Mouse (Mus musculus) lung, postnatal 4 days (tissue): ENCODE results near the gene Gm14862.
A peak's percentile ranks its signal among the peaks of the same experiment; 100 is the strongest.
"Not testable (repeated sequence)": the region's sequence is repeated elsewhere in the genome, so short reads cannot be mapped to it uniquely, and the experiment has no call there.

ENCODE experiments used
- DNase-seq, 2 experiments: peaks; one replicate each; pipeline ENCODE4 v3.0.0; 2021

The Gm14862 gene

DNA sequence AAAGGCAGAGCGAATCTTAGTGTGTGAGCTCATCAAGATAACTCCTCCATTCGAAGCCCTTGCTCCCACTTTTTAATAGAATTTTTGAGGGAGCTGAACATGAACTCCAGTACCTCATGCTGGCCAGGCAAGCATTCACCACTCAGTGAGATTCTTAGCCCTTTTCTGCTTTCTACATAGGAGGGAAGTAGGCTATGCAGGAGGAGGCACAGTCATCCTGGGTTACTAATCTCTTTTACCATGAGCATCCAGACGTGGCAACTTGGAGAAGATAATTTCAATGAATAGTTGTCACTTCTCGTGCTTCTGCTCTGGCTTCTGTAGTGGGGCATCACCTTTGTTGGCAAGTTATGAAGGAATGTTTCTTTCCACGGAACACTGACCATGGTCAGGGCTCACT, at the start of gene Gm14862:
Gm14862 (minus strand) TSS at position 134 of the 400 bp plus-strand sequence.
- no peak for DNase-seq

DNA sequence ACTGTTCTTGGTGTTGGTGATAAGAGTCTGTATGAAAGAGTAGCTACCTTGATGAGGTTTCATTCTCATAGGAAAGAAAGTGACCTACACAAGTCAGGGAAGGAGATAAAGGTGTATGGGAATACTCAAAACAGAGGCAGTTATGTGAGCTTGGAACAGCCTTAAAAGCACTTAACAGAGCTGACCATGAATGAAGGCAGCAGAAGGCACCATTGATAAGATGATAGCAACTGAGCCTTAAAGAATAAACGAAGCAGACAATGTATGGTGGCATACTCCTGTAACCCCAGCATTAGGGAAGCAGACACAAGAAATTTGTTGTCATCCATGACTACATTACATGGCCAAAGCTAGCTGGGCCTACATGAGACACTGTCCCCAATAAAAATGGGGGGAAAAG, 46.8 kb upstream of the Gm14862 start:
- DNase-seq: no peak

DNA sequence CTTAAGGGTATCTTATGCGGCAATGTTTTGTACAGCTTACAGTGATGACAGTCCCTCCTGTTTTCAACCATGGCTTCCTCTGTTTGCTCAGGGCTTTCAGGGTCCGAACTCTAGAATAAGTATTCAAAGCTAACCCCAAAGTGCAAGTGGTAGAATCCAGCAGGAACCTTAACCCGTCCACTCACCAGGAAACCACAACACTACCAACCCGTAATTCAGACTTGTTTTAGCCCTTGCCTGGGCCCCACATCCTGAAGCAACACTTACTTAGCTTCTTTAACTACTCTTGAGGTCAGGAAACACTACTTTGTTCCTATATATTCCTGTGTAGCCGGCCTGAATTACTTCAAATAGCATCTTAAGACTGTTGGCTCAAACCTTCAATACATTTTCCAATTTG, 46.1 kb upstream of the Gm14862 start:
- DNase-seq: no peak

DNA sequence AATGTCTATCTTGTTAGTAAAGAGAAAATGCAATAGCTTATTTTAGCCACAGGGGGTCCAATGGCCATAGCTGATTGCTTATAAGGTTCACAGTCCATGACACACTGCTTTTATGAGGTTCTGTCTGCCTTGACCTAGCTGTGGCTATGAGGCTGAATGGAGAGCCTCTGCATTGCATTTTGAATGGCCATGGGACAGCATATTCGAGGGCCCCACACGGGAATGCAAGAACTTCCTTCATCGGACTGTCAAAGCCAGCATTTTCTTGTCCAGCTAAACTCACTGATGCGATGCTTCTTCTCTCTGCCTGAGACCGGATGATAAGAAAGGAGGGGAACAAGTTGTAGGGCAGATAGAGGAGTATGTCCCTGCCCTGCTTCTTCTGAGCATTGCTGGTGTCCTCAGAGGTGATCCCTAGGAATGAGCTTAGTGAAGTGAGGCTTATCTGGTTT, 41.7 kb upstream of the Gm14862 start:
- DNase-seq: no peak

DNA sequence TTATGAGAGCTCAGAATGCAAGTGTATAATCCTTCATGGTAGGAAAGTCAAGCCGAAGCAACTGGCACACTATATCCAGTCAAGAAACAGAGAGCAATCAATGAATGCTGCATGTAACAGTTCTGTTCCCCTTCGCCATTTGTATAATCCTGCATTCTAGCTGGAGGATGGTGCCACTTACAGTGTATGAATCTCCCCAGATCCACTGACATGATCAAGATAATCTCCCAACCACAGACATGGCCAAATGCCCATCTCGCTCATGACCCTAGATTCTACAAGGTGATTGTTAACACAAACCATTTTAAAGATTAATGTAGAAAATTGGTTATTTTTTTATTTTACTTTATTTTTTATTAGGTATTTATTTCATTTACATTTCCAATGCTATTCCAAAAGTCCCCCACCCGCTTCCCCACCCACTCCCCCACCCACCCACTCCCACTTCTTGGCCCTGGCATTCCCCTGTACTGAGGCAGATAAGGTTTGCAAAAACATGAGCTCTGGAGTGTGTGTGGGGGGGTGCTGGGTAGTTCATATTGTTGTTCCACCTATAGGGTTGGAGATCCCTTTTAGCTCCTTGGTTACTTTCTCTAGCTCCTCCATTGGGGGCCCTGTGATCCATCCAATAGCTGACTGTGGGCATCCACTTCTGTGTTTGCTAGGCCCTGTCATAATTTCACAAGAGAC, 36.6 kb upstream of the Gm14862 start:
- DNase-seq: not testable (repeated sequence)

DNA sequence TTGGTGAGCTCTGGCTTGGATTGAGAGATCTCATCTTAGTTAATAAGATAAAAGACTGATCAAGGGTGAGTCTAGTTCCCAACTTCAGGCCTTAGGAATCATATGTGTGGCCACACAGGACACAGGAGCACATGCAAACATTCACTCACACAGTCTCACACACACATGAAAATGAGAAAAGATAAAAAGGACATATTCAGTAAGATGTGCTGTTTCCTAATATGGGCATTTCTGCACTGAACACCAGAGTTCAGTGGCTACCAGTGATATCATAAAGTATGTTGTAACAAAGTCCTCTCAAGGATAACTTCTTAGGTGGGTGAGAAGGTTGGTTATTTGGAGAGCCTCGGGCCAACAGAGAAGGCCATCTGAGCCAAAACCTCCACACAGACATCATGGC, 26.8 kb upstream of the Gm14862 start, which contains the start of gene H2al1m:
H2al1m (plus strand) TSS at position 301 of the 400 bp plus-strand sequence.
- not testable (repeated sequence) for DNase-seq

DNA sequence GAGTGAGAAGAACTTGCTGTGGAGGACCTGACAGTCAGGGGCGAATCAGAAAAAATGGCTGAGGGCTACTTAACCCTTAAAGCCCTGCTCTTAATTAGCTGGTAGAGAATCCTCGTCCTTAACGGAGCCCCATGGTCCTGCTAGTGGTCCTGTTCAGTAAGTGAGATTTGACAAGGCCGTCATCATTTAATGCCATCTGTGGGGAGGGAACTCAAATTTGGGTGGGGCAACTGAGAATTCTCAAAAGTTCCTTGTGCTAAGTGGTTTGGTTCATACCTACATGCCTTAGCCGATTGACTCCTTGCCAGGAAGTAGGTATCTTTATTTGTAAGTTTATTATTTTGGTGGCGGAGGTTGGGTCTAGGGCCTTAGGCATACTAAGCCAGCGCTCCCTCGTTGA, 17.6 kb upstream of the Gm14862 start:
- DNase-seq: no peak

DNA sequence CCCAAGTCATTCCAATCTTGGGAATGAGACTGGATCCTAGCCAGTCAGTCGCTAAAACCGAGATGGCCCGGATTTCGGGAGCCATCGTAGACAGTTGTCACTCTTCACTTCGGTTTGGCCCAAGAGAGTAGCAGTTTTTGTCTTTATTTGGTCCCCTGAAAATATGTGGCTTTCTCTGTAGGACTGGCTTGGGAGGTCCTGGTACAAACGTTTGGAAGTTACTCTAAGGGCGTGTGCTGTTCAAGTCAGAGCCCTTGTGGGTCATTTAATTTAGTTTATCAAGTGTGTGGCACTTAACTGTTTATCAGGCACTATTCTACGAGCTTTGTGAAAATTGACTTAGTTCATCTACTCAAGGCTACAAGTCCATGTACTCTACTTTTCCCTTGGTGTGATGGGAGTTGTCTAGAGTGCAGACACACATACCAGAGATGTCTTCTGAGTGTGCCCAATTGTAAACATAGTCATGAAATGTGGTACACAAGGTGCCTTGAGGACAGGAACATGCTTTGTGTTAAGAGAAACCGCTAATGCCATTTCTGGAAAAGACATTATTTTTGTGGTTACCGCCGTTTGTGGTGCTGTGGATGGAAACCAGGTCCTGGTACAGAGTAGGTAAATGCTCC, 16.8 kb upstream of the Gm14862 start:
- DNase-seq: no peak

DNA sequence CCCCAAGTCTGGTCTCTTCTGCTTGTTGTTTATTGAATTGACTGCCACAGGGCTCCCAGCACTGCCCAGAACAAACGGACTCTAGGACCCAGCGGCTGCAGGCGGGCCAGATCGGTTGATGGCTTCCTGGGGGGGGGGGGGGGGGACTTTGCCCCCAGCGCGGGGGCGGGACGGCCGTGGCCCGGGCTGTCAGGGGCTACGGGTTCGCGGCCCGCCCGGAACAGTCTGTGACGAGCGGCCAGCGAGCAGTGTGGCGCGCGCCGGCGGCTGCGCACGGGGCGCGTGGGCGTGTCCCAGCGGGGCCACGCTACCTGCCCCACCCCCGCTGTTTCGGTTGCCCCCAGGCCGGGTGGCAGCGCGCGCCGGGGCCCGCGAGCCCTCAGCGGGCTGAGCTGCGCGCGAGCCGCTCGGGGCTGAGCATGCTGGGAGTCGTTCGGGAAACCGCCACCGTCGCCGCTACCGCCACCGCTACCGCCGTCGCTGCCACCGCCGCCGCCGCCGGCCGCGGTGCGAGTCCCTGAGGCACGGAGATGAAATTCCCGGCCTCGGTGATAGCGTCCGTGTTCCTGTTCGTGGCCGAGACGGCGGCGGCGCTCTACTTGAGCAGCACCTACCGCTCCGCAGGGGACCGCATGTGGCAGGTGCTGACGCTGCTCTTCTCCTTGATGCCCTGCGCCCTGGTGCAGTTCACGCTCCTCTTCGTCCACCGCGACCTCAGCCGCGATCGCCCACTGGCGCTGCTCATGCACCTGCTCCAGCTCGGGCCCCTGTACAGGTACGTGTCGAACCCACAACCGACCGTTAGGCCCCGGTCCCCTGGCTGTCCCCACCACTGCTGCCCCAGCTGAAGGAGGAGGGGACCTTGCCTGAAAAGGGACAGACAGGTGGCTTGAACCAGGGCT, 16.0 kb upstream of the Gm14862 start, which contains the start of gene Xk:
Xk (plus strand) TSS at position 297 of the 902 bp plus-strand sequence.
- DNase-seq: peak; percentile 58 to 75

DNA sequence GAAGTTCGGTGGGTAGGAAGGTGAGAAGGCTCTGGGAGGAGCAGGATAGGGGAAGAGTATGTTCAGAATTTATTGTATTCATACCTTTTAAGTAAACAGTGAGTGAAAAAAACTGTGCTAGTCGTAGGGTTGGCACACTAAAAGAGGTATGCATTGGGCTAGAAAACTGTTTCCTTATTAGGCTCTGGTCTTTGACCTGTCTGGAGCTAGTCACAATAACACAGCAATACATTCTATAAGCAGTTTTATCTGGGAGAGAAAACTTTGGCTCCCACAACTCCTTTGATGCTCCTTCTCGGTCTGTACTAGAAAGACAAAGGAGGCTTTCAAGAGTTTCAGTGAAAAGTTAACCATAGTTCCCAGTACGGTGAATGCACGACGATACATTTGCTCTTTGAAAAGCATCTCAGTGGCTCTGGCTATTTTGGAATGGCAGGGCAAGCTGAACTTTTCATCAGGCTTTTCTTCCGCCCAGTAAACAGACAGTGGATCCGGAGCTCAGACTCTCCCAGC, 15.3 kb upstream of the Gm14862 start:
- no peak for DNase-seq

DNA sequence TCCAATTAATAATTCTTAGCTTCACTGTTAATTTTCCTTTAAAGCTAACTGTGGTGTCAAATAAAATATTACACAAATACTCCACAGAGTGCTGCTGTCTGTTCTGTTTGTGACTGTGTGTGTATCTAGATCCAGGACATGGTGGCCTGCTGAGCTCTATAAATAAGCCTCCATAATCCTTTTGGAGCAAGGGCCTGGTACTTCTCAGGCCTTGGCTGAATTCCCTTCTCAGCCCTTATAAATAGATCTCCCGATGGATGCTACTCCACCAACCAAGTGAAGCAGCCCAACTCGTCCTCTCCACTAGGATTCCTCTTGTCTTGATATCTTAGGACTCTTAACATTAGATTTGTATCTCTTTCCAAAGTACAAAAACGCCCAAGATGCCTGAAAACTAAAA, 14.4 kb upstream of the Gm14862 start:
- DNase-seq: no peak

DNA sequence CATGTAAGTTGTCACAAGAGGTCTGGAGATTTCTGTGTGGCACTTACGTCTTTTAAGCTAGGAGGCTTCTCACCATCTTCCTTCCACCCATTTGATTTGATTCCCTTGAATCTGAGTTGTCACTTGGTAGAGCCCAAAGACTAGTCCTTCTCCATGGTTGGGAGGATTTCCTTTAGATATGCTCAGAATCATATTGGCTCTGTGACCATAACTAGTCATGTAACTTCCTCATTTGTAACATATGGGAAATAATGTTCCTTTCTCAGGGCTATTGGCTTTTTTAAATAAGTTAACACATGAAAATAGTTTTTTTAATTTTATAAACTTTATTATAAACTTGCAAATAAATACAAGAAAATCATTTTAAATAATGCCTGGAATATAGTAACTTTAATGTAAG, 2.6 kb upstream of the Gm14862 start:
- DNase-seq: no peak

DNA sequence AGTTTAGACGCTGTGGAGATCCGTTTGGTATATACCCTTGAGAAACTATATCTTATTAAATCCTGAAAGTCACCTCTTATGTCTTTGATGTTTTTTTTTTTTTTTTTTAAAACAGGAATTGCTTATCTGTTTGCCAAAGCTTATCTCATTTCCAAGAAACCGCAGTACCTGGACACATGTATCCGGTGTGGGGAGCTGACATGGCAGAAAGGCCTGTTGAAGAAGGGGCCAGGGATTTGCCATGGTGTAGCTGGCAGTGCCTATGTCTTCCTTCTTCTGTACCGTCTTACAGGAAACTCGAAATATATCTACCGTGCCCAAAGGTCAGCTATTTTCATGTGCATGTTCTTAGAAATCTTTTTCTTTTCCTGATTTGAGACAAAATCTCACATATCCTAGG, 1.1 kb upstream of the Gm14862 start:
- DNase-seq: no peak

DNA sequence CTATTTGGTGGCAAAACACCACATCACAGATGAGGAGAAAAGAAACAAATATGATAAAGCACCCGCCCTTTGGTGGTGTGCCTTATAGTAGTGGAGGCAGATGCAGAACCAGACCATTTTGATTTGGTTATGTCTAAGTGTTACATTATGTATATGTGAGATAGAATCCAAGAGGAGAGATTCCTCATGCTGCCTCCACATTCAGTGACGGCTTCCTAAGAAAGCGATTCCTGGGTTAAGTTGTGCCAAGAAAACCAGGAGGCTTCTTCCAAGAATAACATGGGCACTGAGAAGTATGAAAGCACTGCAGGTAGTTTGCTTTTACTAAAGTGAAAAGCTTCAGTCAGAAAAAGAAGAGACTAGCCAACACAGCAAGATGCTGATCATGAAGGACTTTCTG, 1.8 kb downstream of the Gm14862 start:
- DNase-seq: no peak

DNA sequence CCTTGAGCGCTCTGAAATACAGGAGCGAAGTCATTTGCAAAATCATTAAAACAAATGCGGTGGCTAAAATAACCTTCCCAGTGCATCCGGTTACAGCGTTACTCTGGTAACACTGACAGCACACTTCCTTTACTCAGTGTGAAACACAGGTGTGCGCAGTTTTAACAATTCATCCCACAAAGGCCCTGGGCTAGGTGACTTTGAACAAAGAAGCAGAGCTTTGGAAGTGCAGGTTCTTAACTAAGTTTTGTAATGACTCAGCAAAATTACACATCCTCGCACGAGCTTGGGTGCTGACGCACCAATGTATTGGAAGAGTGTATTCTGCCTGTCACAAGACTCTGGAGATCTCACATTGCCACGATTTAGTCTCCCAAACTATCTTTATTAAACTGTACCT, 2.7 kb downstream of the Gm14862 start:
- no peak for DNase-seq

DNA sequence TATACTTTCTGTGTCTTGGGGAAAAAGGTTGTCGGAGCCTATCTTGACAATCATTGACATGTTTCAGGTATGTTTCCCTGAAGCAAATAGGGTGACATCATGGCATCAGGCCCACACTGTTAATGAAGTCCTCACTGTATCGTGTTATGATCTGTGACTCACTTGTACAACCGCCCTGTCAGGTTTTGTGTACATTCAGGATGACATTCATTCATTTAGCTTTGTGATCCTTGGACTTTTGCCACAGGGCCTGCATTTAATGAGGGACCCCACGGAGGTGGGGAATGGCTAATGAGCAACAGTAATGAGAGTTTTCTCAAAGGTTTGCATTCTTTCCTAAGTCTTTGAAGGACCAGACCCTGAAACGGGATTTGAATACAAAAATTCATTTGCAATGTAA, 7.8 kb downstream of the Gm14862 start:
- no peak for DNase-seq

DNA sequence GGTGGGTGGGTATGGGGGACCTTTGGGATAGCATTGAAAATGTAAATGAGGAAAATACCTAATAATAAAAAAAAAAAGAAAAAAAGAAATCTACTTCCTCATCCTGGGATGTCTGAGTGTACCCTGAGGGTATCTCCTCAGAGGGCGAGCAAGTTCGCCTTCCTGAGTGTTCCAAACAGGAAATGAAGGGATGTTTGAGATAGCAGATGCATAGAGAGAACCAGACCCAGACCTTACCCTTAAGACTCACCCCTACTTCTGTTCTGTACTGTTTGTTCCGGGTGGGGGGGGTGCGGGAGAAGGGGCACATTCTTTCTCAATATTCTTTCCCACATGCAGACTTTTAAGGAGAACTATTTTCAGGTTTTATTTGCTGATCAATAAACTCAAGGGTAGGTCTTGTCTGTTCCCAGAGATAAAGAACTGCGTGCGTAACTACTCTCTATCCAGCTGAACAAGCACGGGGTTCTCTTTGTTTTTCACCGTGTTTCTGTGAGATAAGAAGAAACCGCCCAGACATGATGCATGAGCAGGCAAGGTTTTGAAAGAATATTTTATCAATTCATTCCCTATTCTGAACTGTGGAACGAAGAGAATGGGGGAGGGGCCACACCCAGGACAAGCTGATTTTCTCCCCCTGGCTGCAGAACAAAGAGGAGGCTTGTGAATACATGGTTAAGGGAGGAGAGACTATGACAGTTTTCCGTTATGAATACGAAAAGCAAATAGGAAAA, 11.9 kb downstream of the Gm14862 start:
- no peak for DNase-seq

DNA sequence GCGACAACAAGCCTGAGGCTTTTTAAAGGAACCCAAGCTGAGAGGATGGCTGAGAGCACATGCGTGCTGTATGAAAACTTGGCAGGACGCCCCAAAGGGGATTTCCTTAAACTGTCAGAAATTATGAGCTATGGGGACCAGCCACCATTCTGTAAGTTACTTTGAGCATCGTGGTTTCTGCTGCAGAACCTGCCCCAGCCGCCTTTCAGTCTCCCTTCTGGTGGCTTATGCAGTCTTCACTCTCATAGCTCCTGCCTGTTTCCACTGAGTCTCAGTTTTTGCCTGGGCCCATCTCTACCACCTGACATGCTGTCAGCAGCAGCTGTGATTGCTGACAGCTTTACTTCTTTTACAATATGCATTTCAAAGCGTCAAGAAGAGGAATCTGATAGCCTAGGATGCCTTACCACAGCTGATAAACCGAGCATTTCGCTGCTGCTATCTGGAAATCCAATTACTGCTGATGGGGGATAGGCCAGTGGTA, 13.3 kb downstream of the Gm14862 start:
- DNase-seq: peak in 1 of 2 experiments; percentile 21

DNA sequence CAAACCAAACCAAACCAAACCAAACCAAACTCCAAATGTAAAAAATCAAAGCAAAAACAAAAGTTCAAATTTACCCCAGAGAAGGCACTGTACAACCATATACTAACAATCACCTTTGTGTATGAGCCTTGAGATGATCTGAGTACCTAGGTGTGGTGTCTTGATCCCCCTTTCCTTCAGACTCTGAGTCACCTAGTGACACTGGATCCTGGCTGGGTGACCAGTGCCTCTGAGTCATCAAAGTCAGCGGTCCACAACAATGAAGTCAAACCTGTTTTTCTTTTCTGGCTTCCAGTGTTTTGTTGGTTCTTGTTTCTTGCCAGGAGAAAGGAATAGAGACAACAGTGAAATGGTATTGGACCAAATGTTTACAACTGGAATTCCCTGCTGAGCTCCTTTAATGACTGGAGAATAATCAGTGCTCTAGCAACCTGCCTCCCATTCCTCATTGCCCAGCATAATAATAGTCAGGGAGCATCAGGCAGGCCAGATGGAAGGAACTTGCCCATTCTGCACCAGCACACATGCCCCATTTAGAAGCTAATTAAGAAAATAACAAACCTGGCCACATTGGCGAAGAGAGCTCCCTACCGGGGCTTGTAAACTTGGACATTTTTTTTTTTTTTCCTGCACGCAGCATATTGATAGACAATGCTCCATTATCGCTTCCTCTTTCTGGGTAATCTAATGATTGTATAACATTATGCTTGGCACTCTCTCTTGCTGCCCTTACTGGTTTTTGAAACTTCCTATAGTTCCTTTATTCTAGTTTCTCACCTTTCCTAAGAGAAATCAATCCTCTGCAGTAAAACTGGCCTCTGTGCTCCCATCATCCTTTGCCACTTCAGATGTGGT, 15.7 kb downstream of the Gm14862 start:
- DNase-seq: no peak

DNA sequence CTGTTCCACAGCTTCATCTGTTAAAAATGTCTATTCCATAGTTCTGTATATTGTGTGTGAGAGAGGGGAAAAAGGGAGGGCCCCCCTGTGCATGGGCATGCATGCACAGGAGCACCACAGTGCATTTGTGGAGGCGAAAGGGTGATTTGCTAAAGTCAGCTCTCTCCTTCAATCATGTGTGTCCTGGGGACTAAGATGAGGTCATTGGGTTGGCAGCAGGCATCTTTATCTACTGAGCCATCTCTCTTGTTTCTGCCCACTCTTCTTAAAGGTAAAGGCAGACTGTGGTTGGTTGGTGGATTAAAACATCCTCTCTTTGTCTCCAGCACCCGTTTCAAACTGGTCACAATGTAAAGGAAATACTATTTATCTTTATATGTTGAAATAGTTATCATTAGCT, 29.6 kb downstream of the Gm14862 start:
- DNase-seq: peak in 1 of 2 experiments; percentile 14
